Mouse (Mus musculus) stomach, postnatal 0 days (tissue): ENCODE measurements around the gene Nnat.

Source experiments
- CTCF ChIP-seq: IDR thresholded peaks from 2 replicates; pipeline ENCODE4 v1.5.1; 2016; ENCODE audit warnings: antibody characterized with exemption, low read depth, mild to moderate bottlenecking, moderate library complexity
- EP300 ChIP-seq: optimal IDR thresholded peaks from 2 replicates; pipeline ENCODE3; 2016; ENCODE audit warnings: antibody characterized with exemption

GRCm38 (mm10) chr2:157569796-157570485 is 10.1 kb downstream of the Nnat start:
- TF ChIP-seq CTCF, result no peak
- TF ChIP-seq EP300, result no peak
